Mouse (Mus musculus): Measurements from ENCODE around the gene Ttc7b. TPM values are rescaled to one million over a fixed set of nuclear protein-coding genes. Genes with fewer than 3 reads are reported as not detected.

Gene Ttc7b
- total RNA-seq (2023), result 10 to 100 TPM; 19.2 to 22.1 TPM

GRCm38 (mm10) chr12:100520794-100521186, at the start of gene Ttc7b:
Gene Ttc7b, minus strand, starts transcription at chr12:100520826.

Other genes with a start within 250 kb of the Ttc7b start
- gene Rps6ka5, start 206.2 kb upstream of the Ttc7b start, total RNA-seq (2023), result 10 to 100 TPM; 47.9 to 51.6 TPM

Data from B cell, adult 67 days (primary cell).